Mouse (Mus musculus): ENCODE results near the gene Tuba4a. TPM values are rescaled to one million over a fixed set of nuclear protein-coding genes. Genes with fewer than 3 reads are reported as not detected.

The Tuba4a gene
- polyA plus RNA-seq, 1 experiment from 2014 or later, result 21.3 TPM

- DNase-seq, result no peak
- H3K27me3 ChIP-seq (ENCODE audit: insufficient read depth, low read length), result no peaks in the 10 kb centered on the region
- peak overlapping the region; percentile 72 for H3K4me2 ChIP-seq
- no peak for TF ChIP-seq CTCF (IDR thresholded peaks at IDR 0.05; ENCODE audit: low read depth)
- WGBS, result 11% methylated on average over 17 of the region's 17 CpGs
- H3K4me1 ChIP-seq (ENCODE audit: insufficient read depth), result peaks cover 4% of the 10 kb centered on the region; the same call in 1 of the 2 replicates
- ATAC-seq (ENCODE audit: insufficient read depth), result peak; percentile 17; the same call in 1 of the 2 replicates
- H3K9ac ChIP-seq, result peak overlapping the region; percentile 93
- H3K36me3 ChIP-seq (ENCODE audit: insufficient read depth), result peaks cover 43% of the 10 kb centered on the region
- no peak overlapping the region for H3K27ac ChIP-seq (ENCODE audit: low read depth)
- H3K4me3 ChIP-seq (ENCODE audit: low read depth, low read length), result peak overlapping the region; percentile 91
- H3K9me3 ChIP-seq (ENCODE audit: low read depth, low read length), result no peaks in the 10 kb centered on the region
These were observed 8.4 kb downstream of the Tuba4a start for GRCm38 (mm10) chr1:75211141-75211708.

- Histone ChIP-seq H3K27ac (ENCODE audit: low read depth) (peak within 1 kb of the TSS; percentile 42; the same call in 1 of the 2 replicates), H3K4me1 (ENCODE audit: insufficient read depth) (peaks cover 4% of the 10 kb centered on the region; the same call in 1 of the 2 replicates), H3K9me3 (ENCODE audit: low read depth, low read length) (no peaks in the 10 kb centered on the region), H3K36me3 (ENCODE audit: insufficient read depth) (peaks cover 37% of the 10 kb centered on the region), H3K4me3 (ENCODE audit: low read depth, low read length) (peak within 1 kb of the TSS; percentile 91), H3K4me2 (peak within 1 kb of the TSS; percentile 72), H3K27me3 (ENCODE audit: insufficient read depth, low read length) (no peaks in the 10 kb centered on the region), H3K9ac (peak within 1 kb of the TSS; percentile 93)
- WGBS, result 5% methylated on average over 42 of the region's 42 CpGs
- no peak for TF ChIP-seq CTCF (IDR thresholded peaks at IDR 0.05; ENCODE audit: low read depth)
- ATAC-seq (ENCODE audit: insufficient read depth) (peak; percentile 93), DNase-seq (peak; percentile 99)
These were observed 9.3 kb downstream of the Tuba4a start, which contains the start of the genes Glb1l and Stk16 for GRCm38 (mm10) chr1:75210136-75211087. Gene Glb1l, minus strand, starts transcription at chr1:75210813. Gene Stk16, plus strand, starts transcription at chr1:75210838.

DNA sequence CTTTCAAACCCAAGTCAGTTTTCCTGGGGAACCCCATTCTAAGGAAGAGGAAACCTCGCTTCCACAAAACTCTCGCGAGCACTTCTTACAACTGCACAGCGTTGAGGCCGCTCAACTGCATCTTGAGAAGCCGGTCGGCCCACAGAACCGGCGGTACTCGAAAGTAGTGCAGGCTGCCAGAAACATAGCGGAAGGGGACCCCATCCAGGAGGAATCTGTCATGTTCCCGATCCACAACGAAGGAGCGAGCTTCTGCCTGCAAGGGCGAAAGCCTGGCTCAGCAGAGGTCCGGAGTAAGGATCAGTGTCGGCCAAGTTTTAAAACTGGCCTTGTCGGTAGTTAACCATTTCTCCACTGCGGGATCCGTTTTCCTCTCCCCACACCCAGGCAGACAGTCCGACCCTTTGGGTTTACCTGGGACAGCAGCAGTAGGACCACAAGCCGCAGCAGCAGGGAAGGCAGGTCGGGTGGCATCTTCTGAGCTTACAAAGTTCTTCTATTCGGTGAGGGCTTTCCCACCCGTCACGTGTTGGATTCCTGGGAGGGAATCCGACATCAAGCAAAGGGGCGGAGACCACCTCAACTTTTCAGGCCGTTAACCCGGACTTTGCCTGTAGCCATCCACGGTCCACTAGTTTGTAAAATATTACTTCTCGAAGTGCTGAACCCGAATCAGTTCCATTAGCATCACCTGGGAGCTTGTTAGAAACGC, 10.5 kb downstream of the Tuba4a start:
- Histone ChIP-seq H3K9me3 (ENCODE audit: low read depth, low read length) (no peaks in the 10 kb centered on the region), H3K4me3 (ENCODE audit: low read depth, low read length) (peak overlapping the region; percentile 45), H3K27ac (ENCODE audit: low read depth) (no peak overlapping the region), H3K36me3 (ENCODE audit: insufficient read depth) (peaks cover 24% of the 10 kb centered on the region), H3K4me1 (ENCODE audit: insufficient read depth) (peaks cover 4% of the 10 kb centered on the region; the same call in 1 of the 2 replicates), H3K9ac (peak overlapping the region; percentile 61), H3K4me2 (peak overlapping the region; percentile 72), H3K27me3 (ENCODE audit: insufficient read depth, low read length) (no peaks in the 10 kb centered on the region)
- TF ChIP-seq CTCF (IDR thresholded peaks at IDR 0.05; ENCODE audit: low read depth), result no peak
- ATAC-seq (ENCODE audit: insufficient read depth) (no peak; the same call in 1 of the 2 replicates), DNase-seq (peak; percentile 73)
- 11% methylated on average over 34 of the region's 34 CpGs for WGBS

GRCm38 (mm10) chr1:75201236-75201635, 18.4 kb downstream of the Tuba4a start:
- Histone ChIP-seq H3K4me3 (ENCODE audit: low read depth, low read length) (no peak overlapping the region), H3K27ac (ENCODE audit: low read depth) (no peak overlapping the region), H3K9me3 (ENCODE audit: low read depth, low read length) (no peaks in the 10 kb centered on the region), H3K36me3 (ENCODE audit: insufficient read depth) (peaks cover 32% of the 10 kb centered on the region), H3K4me1 (ENCODE audit: insufficient read depth) (no peaks in the 10 kb centered on the region), H3K27me3 (ENCODE audit: insufficient read depth, low read length) (no peaks in the 10 kb centered on the region), H3K4me2 (no peak overlapping the region), H3K9ac (no peak overlapping the region)
- 83% methylated on average over 1 of the region's 1 CpGs for WGBS
- ATAC-seq (ENCODE audit: insufficient read depth), result no peak
- no peak for TF ChIP-seq CTCF (IDR thresholded peaks at IDR 0.05; ENCODE audit: low read depth)
- no peak for DNase-seq

GRCm38 (mm10) chr1:75192452-75192851, 27.2 kb downstream of the Tuba4a start:
- Histone ChIP-seq H3K4me1 (ENCODE audit: insufficient read depth) (peaks cover 16% of the 10 kb centered on the region), H3K9me3 (ENCODE audit: low read depth, low read length) (no peaks in the 10 kb centered on the region), H3K36me3 (ENCODE audit: insufficient read depth) (peaks cover 29% of the 10 kb centered on the region), H3K27ac (ENCODE audit: low read depth) (peak overlapping the region; percentile 96), H3K27me3 (ENCODE audit: insufficient read depth, low read length) (no peaks in the 10 kb centered on the region), H3K4me3 (ENCODE audit: low read depth, low read length) (peak overlapping the region; percentile 67), H3K9ac (peak overlapping the region; percentile 85), H3K4me2 (peak overlapping the region; percentile 92)
- peak; percentile 39 for DNase-seq
- TF ChIP-seq CTCF (IDR thresholded peaks at IDR 0.05; ENCODE audit: low read depth), result no peak
- ATAC-seq (ENCODE audit: insufficient read depth), result peak; percentile 39; the same call in 1 of the 2 replicates
- 0% methylated on average over 19 of the region's 19 CpGs for WGBS

GRCm38 (mm10) chr1:75191622-75192402, 27.9 kb downstream of the Tuba4a start, which contains the start of the genes Ankzf1 and Atg9a:
Gene Ankzf1, plus strand, starts transcription at chr1:75192151.
Gene Atg9a, minus strand, starts transcription at chr1:75192196.
- peak within 1 kb of the TSS; percentile 85 for H3K9ac ChIP-seq
- under 1% methylated on average over 55 of the region's 56 CpGs for WGBS
- TF ChIP-seq CTCF (IDR thresholded peaks at IDR 0.05; ENCODE audit: low read depth), result no peak
- peak; percentile 98 for DNase-seq
- ATAC-seq (ENCODE audit: insufficient read depth), result peak; percentile 99
- peak within 1 kb of the TSS; percentile 96 for H3K27ac ChIP-seq (ENCODE audit: low read depth)
- H3K36me3 ChIP-seq (ENCODE audit: insufficient read depth), result peaks cover 27% of the 10 kb centered on the region
- peak within 1 kb of the TSS; percentile 67 for H3K4me3 ChIP-seq (ENCODE audit: low read depth, low read length)
- no peaks in the 10 kb centered on the region for H3K27me3 ChIP-seq (ENCODE audit: insufficient read depth, low read length)
- no peaks in the 10 kb centered on the region for H3K9me3 ChIP-seq (ENCODE audit: low read depth, low read length)
- H3K4me1 ChIP-seq (ENCODE audit: insufficient read depth), result peaks cover 16% of the 10 kb centered on the region
- peak within 1 kb of the TSS; percentile 92 for H3K4me2 ChIP-seq

Measured in lung, embryonic 14.5 days (tissue).